Mouse (Mus musculus) adrenal gland, postnatal 14 days (tissue): ENCODE data around the gene Dync1i2. TPM values are rescaled to one million over a fixed set of nuclear protein-coding genes. Genes with fewer than 3 reads are reported as not detected.

Source experiments
- DNase-seq: peaks from one replicate; pipeline ENCODE4 v3.0.0; 2021; ENCODE audit warnings: mixed read lengths
- total RNA-seq: library from RNA; stranded (reverse); gene quantifications from 2 replicates; pipeline ENCODE4 v1.2.3, GENCODE M21; 2021

The Dync1i2 gene
- total RNA-seq, 1 experiment from 2014 or later: 84.0 TPM

GRCm38 (mm10) chr2:71269332-71269731, 57.8 kb downstream of the Dync1i2 start:
- DNase-seq: no peak

GRCm38 (mm10) chr2:71270085-71270484, 58.6 kb downstream of the Dync1i2 start:
- no peak for DNase-seq

GRCm38 (mm10) chr2:71273955-71274679, 62.6 kb downstream of the Dync1i2 start:
- DNase-seq: peak; percentile 83

- no peak for DNase-seq
Observed at GRCm38 (mm10) chr2:71275734-71276133, 64.2 kb downstream of the Dync1i2 start.

- DNase-seq: no peak
Observed at GRCm38 (mm10) chr2:71278791-71279775, 67.6 kb downstream of the Dync1i2 start.

- DNase-seq: no peak
Observed at GRCm38 (mm10) chr2:71281981-71282380, 70.5 kb downstream of the Dync1i2 start.

- no peak for DNase-seq
Observed at GRCm38 (mm10) chr2:71290107-71290775, 78.7 kb downstream of the Dync1i2 start.

GRCm38 (mm10) chr2:71291566-71291965, 80.1 kb downstream of the Dync1i2 start:
- DNase-seq: no peak

GRCm38 (mm10) chr2:71293983-71294382, 82.5 kb downstream of the Dync1i2 start:
- no peak for DNase-seq

- DNase-seq: no peak
Observed at GRCm38 (mm10) chr2:71294489-71294888, 83.0 kb downstream of the Dync1i2 start.

GRCm38 (mm10) chr2:71295844-71296243, 84.3 kb downstream of the Dync1i2 start:
- DNase-seq: no peak

GRCm38 (mm10) chr2:71297501-71297900, 86.0 kb downstream of the Dync1i2 start:
- DNase-seq: no peak

- DNase-seq: peak; percentile 25
Observed at GRCm38 (mm10) chr2:71298729-71299128, 87.2 kb downstream of the Dync1i2 start.

GRCm38 (mm10) chr2:71302156-71302663, 90.7 kb downstream of the Dync1i2 start:
- no peak for DNase-seq

- DNase-seq: no peak
Observed at GRCm38 (mm10) chr2:71303221-71303620, 91.7 kb downstream of the Dync1i2 start.

GRCm38 (mm10) chr2:71304821-71305220, 93.3 kb downstream of the Dync1i2 start:
- DNase-seq: no peak

- DNase-seq: no peak
Observed at GRCm38 (mm10) chr2:71306357-71306756, 94.9 kb downstream of the Dync1i2 start.

GRCm38 (mm10) chr2:71309726-71310125, 98.2 kb downstream of the Dync1i2 start:
- DNase-seq: no peak

GRCm38 (mm10) chr2:71312067-71312466, 100.6 kb downstream of the Dync1i2 start:
- no peak for DNase-seq
